Mouse (Mus musculus) layer of hippocampus, adult 18-20 months (tissue): Measurements from ENCODE around the gene Klf4. TPM values are rescaled to one million over a fixed set of nuclear protein-coding genes. Genes with fewer than 3 reads are reported as not detected.

ENCODE experiments used
- DNase-seq, 2 experiments: peaks; one replicate each; pipeline ENCODE4 v3.0.0; 2022; ENCODE audit warnings: low spot score in 2 of 2
- total RNA-seq, 2 experiments: library from RNA; stranded (reverse); gene quantifications; 2 replicates each; pipeline ENCODE4 v1.2.3; 2021

Klf4 gene
- total RNA-seq, 2 experiments from 2014 or later: 9.2 to 9.9 TPM

- peak in 1 of 2 experiments; percentile 46 for DNase-seq
Observed at GRCm38 (mm10) chr4:55526247-55527115, 5.8 kb downstream of the Klf4 start.

DNA sequence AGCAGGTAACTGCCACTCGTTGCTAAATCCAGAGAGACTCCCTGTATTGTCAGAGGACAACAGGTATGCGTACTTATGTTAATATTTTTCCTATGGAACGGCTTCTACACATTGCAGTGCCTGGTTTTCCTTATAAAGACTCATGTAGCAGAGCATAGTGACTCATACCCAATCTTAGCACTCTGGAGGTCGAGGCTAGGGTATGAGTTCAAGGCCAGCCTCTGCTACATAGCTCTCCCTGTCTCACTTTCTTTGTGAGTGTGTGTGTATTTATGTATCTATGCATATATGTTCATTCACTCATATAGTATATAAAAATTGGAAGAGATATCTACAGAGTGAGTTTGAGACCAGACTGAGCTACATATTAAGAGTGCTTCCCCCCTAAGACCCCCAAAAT, 8.3 kb downstream of the Klf4 start:
- no peak for DNase-seq

- no peak for DNase-seq
Observed at GRCm38 (mm10) chr4:55517438-55517837, 14.8 kb downstream of the Klf4 start.

- DNase-seq: no peak
Observed at GRCm38 (mm10) chr4:55516048-55516447, 16.2 kb downstream of the Klf4 start.

GRCm38 (mm10) chr4:55514733-55515176, 17.5 kb downstream of the Klf4 start:
- peak; percentile 62 to 78 for DNase-seq

DNA sequence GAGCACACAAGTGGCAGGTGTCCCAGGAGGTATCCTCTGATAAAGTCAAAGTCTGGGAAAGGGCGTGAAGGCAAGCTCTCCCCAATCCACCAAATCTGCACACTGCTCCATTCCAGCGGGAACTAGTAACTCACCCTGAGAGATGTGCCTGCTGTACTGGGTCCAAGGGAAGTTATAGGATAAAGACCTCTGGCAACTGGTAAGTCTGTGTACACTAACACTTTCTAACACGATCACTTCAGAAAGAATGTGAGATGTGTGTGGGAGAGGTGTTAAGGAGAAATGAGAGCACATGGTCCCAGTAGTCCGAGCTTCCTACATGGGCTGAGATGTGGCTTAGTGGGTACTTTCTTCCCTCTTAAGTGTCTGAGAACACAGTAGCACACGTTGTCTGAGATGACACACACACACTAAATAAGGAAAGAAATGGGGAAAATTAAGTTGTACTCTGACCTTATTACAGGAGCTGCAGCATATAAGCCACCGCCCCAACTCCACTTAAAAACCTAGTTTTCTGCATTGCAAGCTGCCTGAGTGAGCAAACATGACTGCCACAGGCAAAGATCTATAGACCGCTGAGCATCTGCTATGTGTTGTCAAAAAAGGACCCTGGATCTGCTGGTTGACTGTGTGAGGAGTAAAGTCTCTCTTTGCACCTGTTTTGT, 18.5 kb downstream of the Klf4 start:
- DNase-seq: no peak

- no peak for DNase-seq
Observed at GRCm38 (mm10) chr4:55511389-55511788, 20.9 kb downstream of the Klf4 start.

- no peak for DNase-seq
Observed at GRCm38 (mm10) chr4:55508712-55509111, 23.6 kb downstream of the Klf4 start.

DNA sequence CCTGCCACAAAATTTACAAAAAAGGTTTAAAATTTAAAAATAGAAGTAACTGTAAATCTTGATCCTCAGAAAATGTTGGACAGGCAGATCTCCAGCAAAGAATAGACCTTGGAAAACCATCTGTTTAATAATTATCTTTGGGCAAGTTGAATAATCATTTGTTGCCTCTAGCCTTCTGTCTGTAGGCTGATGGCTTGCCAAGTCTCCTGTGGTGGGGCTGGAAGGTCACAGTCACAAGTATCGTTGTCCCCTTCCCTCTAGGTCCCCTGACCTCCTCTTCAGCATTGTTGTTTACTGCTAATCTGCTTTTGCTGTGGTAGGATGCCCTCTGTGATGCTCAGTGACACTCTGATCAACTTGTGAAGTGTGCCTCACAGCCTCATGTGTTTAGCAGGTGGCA, 33.6 kb downstream of the Klf4 start:
- DNase-seq: no peak

- DNase-seq: no peak
Observed at GRCm38 (mm10) chr4:55496416-55496815, 35.9 kb downstream of the Klf4 start.

DNA sequence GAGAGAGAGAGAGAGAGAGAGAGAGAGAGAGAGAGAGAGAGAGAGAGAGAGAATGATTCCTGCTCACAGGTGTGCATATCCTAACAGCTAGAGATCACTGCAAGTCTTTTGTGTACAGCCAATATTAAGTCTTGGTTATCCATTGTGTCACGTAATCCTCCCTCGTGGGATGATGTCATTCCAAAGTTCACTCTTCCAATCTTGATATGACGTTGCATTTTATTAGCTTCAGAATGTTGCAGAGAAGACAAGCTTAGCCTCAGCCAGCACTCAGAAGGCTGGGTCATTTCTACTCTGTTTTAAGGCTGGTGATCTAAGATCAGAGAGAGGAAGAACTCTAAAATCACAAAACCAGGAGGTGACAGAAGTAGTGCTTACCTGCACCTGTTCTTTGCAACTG, 39.0 kb downstream of the Klf4 start:
- DNase-seq: no peak

- no peak for DNase-seq
Observed at GRCm38 (mm10) chr4:55489328-55489727, 42.9 kb downstream of the Klf4 start.

GRCm38 (mm10) chr4:55488604-55489003, 43.7 kb downstream of the Klf4 start:
- DNase-seq: no peak

GRCm38 (mm10) chr4:55480322-55480767, 51.9 kb downstream of the Klf4 start:
- peak; percentile 27 to 69 for DNase-seq

GRCm38 (mm10) chr4:55478333-55478732, 53.9 kb downstream of the Klf4 start:
- no peak for DNase-seq

DNA sequence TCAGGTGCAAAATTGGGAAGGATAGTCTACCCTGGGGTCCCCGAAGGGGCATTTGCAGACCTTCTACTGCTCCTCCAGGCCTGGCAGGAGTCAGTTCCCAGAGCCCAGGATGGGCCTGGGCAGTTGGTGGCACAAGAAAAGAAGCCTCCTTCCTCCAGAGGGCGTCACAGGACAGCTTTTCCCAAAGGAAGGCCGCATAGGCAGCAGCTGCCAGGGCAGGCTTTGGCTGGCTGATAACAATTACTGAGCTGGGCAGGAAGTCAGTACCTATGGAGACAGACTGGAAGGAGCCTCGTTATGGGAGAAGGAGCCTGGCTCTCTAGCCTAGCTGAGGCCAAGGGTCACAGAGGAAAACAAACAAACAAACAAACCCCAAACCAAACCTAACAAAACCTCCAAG, 54.3 kb downstream of the Klf4 start:
- peak in 1 of 2 experiments; percentile 14 for DNase-seq

- DNase-seq: no peak
Observed at GRCm38 (mm10) chr4:55477210-55477759, 55.0 kb downstream of the Klf4 start.

Other genes with a start within 250 kb of the Klf4 start
- gene Rad23b, start 182.4 kb downstream of the Klf4 start, total RNA-seq: 100 to 1,000 TPM; 191 to 196 TPM